Mouse (Mus musculus): Measurements from ENCODE around the gene Gk5. TPM values are rescaled to one million over a fixed set of nuclear protein-coding genes. Genes with fewer than 3 reads are reported as not detected.

The Gk5 gene
- total RNA-seq, 2 experiments from 2014 or later = 3.5 to 5.0 TPM

DNA sequence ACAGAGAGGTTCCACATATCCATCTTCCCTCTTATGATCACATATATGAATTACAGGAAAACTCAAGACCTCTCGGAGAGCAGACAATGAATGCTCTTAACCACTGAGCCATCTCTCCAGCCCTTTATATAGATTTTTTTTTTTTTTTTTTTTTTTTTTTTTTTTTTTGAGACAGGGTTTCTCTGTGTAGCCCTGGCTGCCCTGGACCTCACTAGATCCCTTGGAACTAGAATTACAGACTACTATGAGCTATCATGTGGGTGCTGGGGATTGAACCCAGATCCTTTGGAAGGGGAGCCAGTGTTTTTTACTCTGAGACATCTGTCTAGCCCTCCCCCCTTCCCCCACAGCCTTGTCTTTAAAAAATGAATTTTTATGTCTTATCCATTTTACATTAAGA, 98.1 kb downstream of the Gk5 start:
- intact Hi-C loops (cut with DNase I) = no loop called here
- no peak for DNase-seq (ENCODE audit: low spot score in 2 of 2)

- no peak for DNase-seq (ENCODE audit: low spot score in 2 of 2)
- intact Hi-C loops (cut with DNase I) = no loop called here
These were observed 98.6 kb downstream of the Gk5 start for GRCm38 (mm10) chr9:96217799-96218198.

DNA sequence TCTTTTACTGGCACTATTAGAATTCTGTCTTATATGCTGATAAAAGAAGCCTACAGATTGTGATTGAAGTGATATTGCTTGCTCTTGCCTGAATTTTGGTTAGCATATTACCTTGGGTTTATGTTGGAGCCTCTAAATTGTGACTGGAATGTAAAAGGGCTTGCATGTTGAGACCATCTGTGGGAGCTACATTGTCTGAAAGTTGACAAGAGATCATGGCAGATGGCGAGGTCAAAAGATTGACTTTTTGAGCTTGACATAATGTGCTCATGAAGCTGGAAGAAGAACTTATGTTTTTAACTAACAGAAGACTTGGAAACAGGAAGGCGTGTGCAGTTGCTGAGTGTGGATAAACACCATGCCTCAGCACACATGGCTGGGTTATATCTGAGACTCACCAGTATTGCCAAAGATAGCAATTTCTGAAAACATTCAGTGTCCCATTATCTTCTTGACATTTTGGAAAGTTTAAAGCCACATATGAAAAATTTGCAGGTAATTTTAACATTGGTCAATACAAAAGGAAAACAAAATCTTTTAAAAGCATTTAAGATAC, 100.0 kb downstream of the Gk5 start:
- intact Hi-C loops (cut with DNase I) = no loop called here
- DNase-seq (ENCODE audit: low spot score in 2 of 2) = no peak

- intact Hi-C loops (cut with DNase I) = no loop called here
- no peak for DNase-seq (ENCODE audit: low spot score in 2 of 2)
These were observed 101.3 kb downstream of the Gk5 start for GRCm38 (mm10) chr9:96220419-96220818.

DNA sequence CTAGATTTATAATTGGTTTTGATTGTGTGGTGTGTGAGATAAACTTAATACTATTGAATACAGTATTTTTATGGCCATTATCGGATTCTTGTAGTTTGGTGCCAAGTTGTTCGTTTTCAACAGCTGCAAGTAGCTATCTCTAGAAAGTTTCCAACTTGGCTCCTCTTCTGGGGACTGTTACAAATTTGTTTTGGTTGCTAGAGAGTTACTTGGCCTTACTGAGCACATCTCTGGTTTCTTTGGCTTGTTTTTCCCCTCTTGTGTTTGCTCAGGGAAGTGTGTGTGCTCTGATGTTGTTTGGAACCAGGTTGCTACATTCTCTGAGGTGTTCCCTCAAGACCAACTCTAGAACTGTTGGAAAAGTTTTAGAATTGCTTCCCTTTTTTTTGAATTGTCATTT, 104.1 kb downstream of the Gk5 start:
- DNase-seq (ENCODE audit: low spot score in 2 of 2) = no peak
- intact Hi-C loops (cut with DNase I) = no loop called here

DNA sequence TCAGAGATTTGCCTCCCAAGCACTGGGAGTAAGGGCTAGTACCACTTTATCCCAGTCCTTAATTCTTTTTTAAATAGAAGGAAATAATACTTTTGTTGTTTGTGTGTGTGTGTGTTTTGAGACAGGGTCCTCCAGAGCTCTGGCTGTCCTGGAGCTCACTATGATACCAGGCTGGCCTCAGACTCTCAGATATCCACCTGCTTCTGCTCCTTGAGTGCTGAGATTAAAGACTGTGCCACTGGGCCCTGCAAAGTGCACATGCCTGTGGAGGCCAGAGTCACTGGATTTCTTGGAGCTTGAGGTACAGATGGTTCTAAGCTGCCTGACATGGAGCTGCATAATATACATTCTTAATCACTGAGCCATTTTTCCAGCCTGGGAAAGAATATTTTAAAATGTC, 109.1 kb downstream of the Gk5 start:
- DNase-seq (ENCODE audit: low spot score in 2 of 2) = no peak
- intact Hi-C loops (cut with DNase I) = no loop called here

- intact Hi-C loops (cut with DNase I) = no loop called here
- DNase-seq (ENCODE audit: low spot score in 2 of 2) = no peak
These were observed 111.1 kb downstream of the Gk5 start for GRCm38 (mm10) chr9:96230271-96230670.

Other genes with a start within 250 kb of the Gk5 start
- gene Xrn1, start 164.6 kb upstream of the Gk5 start, total RNA-seq (2021) = 10 to 100 TPM; 23.0 to 25.5 TPM
- 10 to 100 TPM; 29.4 to 35.9 TPM for gene Tfdp2, start 76.9 kb downstream of the Gk5 start, total RNA-seq (2021)
- gene Atp1b3, start 245.1 kb downstream of the Gk5 start, total RNA-seq (2021) = 10 to 100 TPM; 80.7 to 95.5 TPM

Data from left cerebral cortex, postnatal 25 days (tissue).